Mouse (Mus musculus) CH12.LX (cell line): ENCODE measurements around the gene Gpr12. TPM values are rescaled to one million over a fixed set of nuclear protein-coding genes. Genes with fewer than 3 reads are reported as not detected.

Source experiments
- DNase-seq: peaks from one replicate; pipeline ENCODE4 v3.0.0-alpha.2; 2013; ENCODE audit errors: extremely low read depth
- H3K27ac ChIP-seq: 2 replicates; pipeline ENCODE4 v1.5.1; 2012; ENCODE audit warnings: low read depth, mild to moderate bottlenecking, control low read depth, moderate library complexity; ENCODE audit not compliant: insufficient read depth
- H3K27me3 ChIP-seq: replicated peaks from 2 replicates; pipeline ENCODE3; 2012; ENCODE audit warnings: inconsistent platforms
- H3K36me3 ChIP-seq, 2 experiments: replicated peaks in 1 of 2; 2 replicates each; pipeline versions ENCODE3 to v1.6.1; 2012; ENCODE audit warnings: inconsistent platforms in 1 of 2, low read length in 1 of 2, mild to moderate bottlenecking in 1 of 2, mixed read lengths in 1 of 2, moderate library complexity in 1 of 2; ENCODE audit not compliant: control insufficient read depth in 1 of 2, insufficient read depth in 1 of 2
- H3K4me1 ChIP-seq, 2 experiments: 2 replicates each; pipeline ENCODE4 v1.6.1; 2012; ENCODE audit warnings: inconsistent platforms in 1 of 2, moderate library complexity in 1 of 2; ENCODE audit not compliant: insufficient read depth in 2 of 2, control insufficient read depth in 1 of 2
- H3K4me2 ChIP-seq: 2 replicates; pipeline ENCODE4 v1.6.1; 2012; ENCODE audit warnings: low read depth, mild to moderate bottlenecking, control low read depth; ENCODE audit not compliant: poor library complexity, insufficient read depth, severe bottlenecking
- H3K4me3 ChIP-seq, 3 experiments: fragments of 150-350 bp in 1 of 3; sonication (generic) in 1 of 3; replicated peaks in 1 of 3; 2 replicates each; pipeline versions ENCODE3 to v1.5.1; 2011 to 2012; ENCODE audit warnings: low read depth in 2 of 3, low read length in 2 of 3, mild to moderate bottlenecking in 2 of 3, moderate library complexity in 2 of 3, control low read depth in 1 of 3, improper control_type of control experiment in 1 of 3, inconsistent platforms in 1 of 3, mixed read lengths in 1 of 3; ENCODE audit not compliant: poor library complexity in 1 of 3
- H3K79me2 ChIP-seq: replicated peaks from 2 replicates; pipeline ENCODE4 v1.6.1; 2012; ENCODE audit warnings: mild to moderate bottlenecking, moderate library complexity; ENCODE audit not compliant: control insufficient read depth, poor library complexity, insufficient read depth, severe bottlenecking; ENCODE audit errors: extremely low read depth
- H3K9ac ChIP-seq: 2 replicates; pipeline ENCODE4 v1.6.1; 2012; ENCODE audit warnings: low read depth, mild to moderate bottlenecking, control low read depth, moderate library complexity; ENCODE audit not compliant: insufficient read depth
- H3K9me3 ChIP-seq: replicated peaks from 2 replicates; pipeline ENCODE3; 2012; ENCODE audit warnings: low read length, inconsistent platforms, mixed read lengths
- CHD1 ChIP-seq: IDR thresholded peaks from 2 replicates; pipeline ENCODE4 v1.6.1; 2012; ENCODE audit warnings: low read depth, low read length, improper control_type of control experiment, inconsistent platforms
- CHD2 ChIP-seq: IDR thresholded peaks from 2 replicates; pipeline ENCODE4 v1.6.1; 2011; ENCODE audit warnings: low read length, improper control_type of control experiment
- E2F4 ChIP-seq: IDR thresholded peaks from 2 replicates; pipeline ENCODE4 v1.6.1; 2011; ENCODE audit warnings: low read depth, low read length, improper control_type of control experiment; ENCODE audit not compliant: insufficient replicate concordance
- EP300 ChIP-seq: IDR thresholded peaks from 2 replicates; pipeline ENCODE4 v1.6.1; 2011; ENCODE audit warnings: low read length, improper control_type of control experiment
- ETS1 ChIP-seq: conservative IDR thresholded peaks from 2 replicates; pipeline ENCODE4 v1.6.1; 2012; ENCODE audit warnings: low read depth, mild to moderate bottlenecking, inconsistent platforms, low read length, improper control_type of control experiment, moderate library complexity
- GABPA ChIP-seq: IDR thresholded peaks from 2 replicates; pipeline ENCODE4 v1.6.1; 2012; ENCODE audit warnings: low read depth, low read length, improper control_type of control experiment, inconsistent platforms; ENCODE audit not compliant: insufficient replicate concordance
- HCFC1 ChIP-seq: IDR thresholded peaks from 2 replicates; pipeline ENCODE4 v1.6.1; 2012; ENCODE audit warnings: low read depth, mild to moderate bottlenecking, inconsistent platforms, low read length, improper control_type of control experiment
- JUN ChIP-seq: IDR thresholded peaks from 2 replicates; pipeline ENCODE4 v1.6.1; 2011; ENCODE audit warnings: low read depth, mild to moderate bottlenecking, low read length, improper control_type of control experiment, moderate library complexity; ENCODE audit not compliant: insufficient read depth
- JUND ChIP-seq: conservative IDR thresholded peaks from 2 replicates; pipeline ENCODE4 v1.6.1; 2011; ENCODE audit warnings: low read depth, low read length, improper control_type of control experiment
- KAT2A ChIP-seq: IDR thresholded peaks from 2 replicates; pipeline ENCODE4 v1.6.1; 2012; ENCODE audit warnings: low read length, improper control_type of control experiment, inconsistent platforms; ENCODE audit not compliant: insufficient replicate concordance
- MAFK ChIP-seq: IDR thresholded peaks from 2 replicates; pipeline ENCODE4 v1.6.1; 2011; ENCODE audit warnings: low read length, improper control_type of control experiment; ENCODE audit not compliant: insufficient replicate concordance
- MAZ ChIP-seq: IDR thresholded peaks from 2 replicates; pipeline ENCODE4 v1.6.1; 2012; ENCODE audit warnings: low read depth, mild to moderate bottlenecking, inconsistent platforms, low read length, improper control_type of control experiment, moderate library complexity
- MYC ChIP-seq: IDR thresholded peaks from 2 replicates; pipeline ENCODE4 v1.6.1; 2011; ENCODE audit warnings: low read depth, mild to moderate bottlenecking, improper control_type of control experiment, low read length
- NELFE ChIP-seq: IDR thresholded peaks from 2 replicates; pipeline ENCODE4 v1.6.1; 2011; ENCODE audit warnings: low read depth, low read length, improper control_type of control experiment
- NRF1 ChIP-seq: IDR thresholded peaks from 2 replicates; pipeline ENCODE4 v1.6.1; 2014; ENCODE audit warnings: low read depth, mild to moderate bottlenecking, inconsistent platforms, low read length, improper control_type of control experiment, moderate library complexity
- PAX5 ChIP-seq: IDR thresholded peaks from 2 replicates; pipeline ENCODE4 v1.6.1; 2012; ENCODE audit warnings: low read length, inconsistent platforms, mixed read lengths
- RCOR1 ChIP-seq: conservative IDR thresholded peaks from 2 replicates; pipeline ENCODE4 v1.6.1; 2012; ENCODE audit warnings: low read depth, mild to moderate bottlenecking, inconsistent platforms, low read length, improper control_type of control experiment
- SIN3A ChIP-seq: IDR thresholded peaks from 2 replicates; pipeline ENCODE4 v1.6.1; 2012; ENCODE audit warnings: low read length, improper control_type of control experiment, inconsistent platforms
- TBP ChIP-seq: conservative IDR thresholded peaks from 2 replicates; pipeline ENCODE4 v1.6.1; 2011; ENCODE audit warnings: low read depth, low read length, improper control_type of control experiment
- TCF12 ChIP-seq: IDR thresholded peaks from 2 replicates; pipeline ENCODE4 v1.6.1; 2014; ENCODE audit warnings: low read depth, mild to moderate bottlenecking, inconsistent platforms, low read length, improper control_type of control experiment
- USF1 ChIP-seq: IDR thresholded peaks from 2 replicates; pipeline ENCODE4 v1.6.1; 2014; ENCODE audit warnings: low read depth, mild to moderate bottlenecking, inconsistent platforms, low read length, improper control_type of control experiment
- ZKSCAN1 ChIP-seq: IDR thresholded peaks from 2 replicates; pipeline ENCODE4 v1.6.1; 2012; ENCODE audit warnings: low read depth, inconsistent platforms, low read length, improper control_type of control experiment, borderline replicate concordance
- dilution Hi-C: fragments of 300-500 bp; cut with MboI; formaldehyde crosslinking; loops from 2 replicates; pipeline ENCODE4 v1.14.3; 2020; ENCODE audit warnings: low sequenced_read_pairs; ENCODE audit not compliant: extremely low pct_unique_long_range_greater_than_20kb, extremely low pct_ligation_motif_present
- in situ Hi-C: fragments of 300-500 bp; cut with MboI; formaldehyde crosslinking; loops from 3 replicates; pipeline ENCODE4 v1.14.3; 2019; ENCODE audit warnings: low sequenced_read_pairs, low pct_ligation_motif_present, low pct_unique_long_range_greater_than_20kb, mixed read lengths
- polyA plus RNA-seq: library from polyadenylated mRNA; unstranded; fragments of >175 nt; gene quantifications from 2 replicates; pipeline ENCODE4 v1.2.1, GENCODE M21; 2012; ENCODE audit warnings: low read depth; ENCODE audit not compliant: insufficient read length
- total RNA-seq, 2 experiments: library from RNA; depleted of rRNA; stranded (reverse); fragments of 300-350 nt in 1 of 2; fragments of >200 nt in 1 of 2; gene quantifications; 2 replicates each; pipeline ENCODE4 v1.2.3; 2012 to 2014

Gpr12 gene
- total and polyA plus RNA-seq, 3 experiments = not detected

GRCm38 (mm10) chr5:146611009-146611408 lies 26.0 kb upstream of the Gpr12 start:
- no peaks in the 10 kb centered on the region for H3K79me2 ChIP-seq
- in situ Hi-C loops = no loop called here
- H3K27me3 ChIP-seq = no peaks in the 10 kb centered on the region
- no peak overlapping the region for H3K9ac ChIP-seq
- no peak overlapping the region for H3K27ac ChIP-seq
- H3K36me3 ChIP-seq = no peaks in the 10 kb centered on the region
- dilution Hi-C loops = no loop called here
- H3K4me2 ChIP-seq = no peak overlapping the region
- TF ChIP-seq GABPA (no peak), MYC (no peak), NRF1 (no peak), SIN3A (no peak), HCFC1 (no peak), NELFE (no peak), ZKSCAN1 (no peak), USF1 (no peak), TCF12 (no peak)
- TF ChIP-seq, all 38 proteins: peak for 0
- Histone ChIP-seq H3K4me3 (no peak overlapping the region), H3K4me1 (peaks cover 18 to 45% of the 10 kb centered on the region in 2 experiments), H3K9me3 (peaks cover 10% of the 10 kb centered on the region)
- DNase-seq = no peak

- dilution Hi-C loops = no loop called here
- H3K9ac ChIP-seq = no peak overlapping the region
- TF ChIP-seq NRF1 = no peak
- no peak for TF ChIP-seq E2F4
- no peak for TF ChIP-seq EP300
- no peak for TF ChIP-seq ETS1
- no peak for TF ChIP-seq CHD1
- no peak for TF ChIP-seq PAX5
- no peak for TF ChIP-seq RCOR1
- TF ChIP-seq JUND = no peak
- TF ChIP-seq TBP = no peak
- TF ChIP-seq CHD2 = no peak
- no peak for TF ChIP-seq MYC
- no peak for TF ChIP-seq JUN
- TF ChIP-seq MAFK = no peak
- no peak for TF ChIP-seq USF1
- TF ChIP-seq KAT2A = no peak
- no peak for TF ChIP-seq SIN3A
- TF ChIP-seq MAZ = no peak
- TF ChIP-seq, all 38 proteins: peak for 0
- H3K9me3 ChIP-seq = peaks cover 9% of the 10 kb centered on the region
- no peaks in the 10 kb centered on the region for H3K36me3 ChIP-seq
- H3K79me2 ChIP-seq = no peaks in the 10 kb centered on the region
- no peak overlapping the region for H3K4me2 ChIP-seq
- H3K4me1 ChIP-seq = peaks cover 16 to 50% of the 10 kb centered on the region in 2 experiments
- in situ Hi-C loops = no loop called here
- no peak for DNase-seq
- H3K27ac ChIP-seq = no peak overlapping the region
- no peaks in the 10 kb centered on the region for H3K27me3 ChIP-seq
- H3K4me3 ChIP-seq = no peak overlapping the region
Measured at GRCm38 (mm10) chr5:146609646-146610045, 24.6 kb upstream of the Gpr12 start.
